In genomic region chr5:146940219-146940618, GRCm38 (mm10) we compare ENCODE assay signal across 9 mouse cellular contexts. TPM values are rescaled to one million over a fixed set of nuclear protein-coding genes. Genes with fewer than 3 reads are reported as not detected.
DNase-seq lines count a peak whose midpoint lies in the region; ATAC-seq and TF ChIP-seq lines count a peak whose summit lies in the region.
"Had no signal": no experiment of that assay in that cellular context is flagged by ENCODE, and none has a peak within 500 bp of the region (broad histone marks: within the 10 kb centered on the region; RNA-seq: fewer than 3 reads in every experiment).

No protein-coding gene starts in this region.

- WGBS in forebrain, embryonic 11.5 days: 22% methylated on average over 7 of the region's 7 CpGs
- WGBS in forebrain, embryonic 10.5 days: 28% methylated on average over 7 of the region's 7 CpGs
- 24% methylated on average over 7 of the region's 7 CpGs for WGBS in midbrain, embryonic 11.5 days
- 20% methylated on average over 7 of the region's 7 CpGs for whole genome bisulfite sequencing in midbrain, embryonic 15.5 days

- H3K4me1 ChIP-seq in forebrain, embryonic 11.5 days (replicated peaks; ENCODE audit: control insufficient read depth, insufficient read depth, low read length): 0 out of 2 replicates have a peak, but pooled peaks cover 2% of the 10 kb centered on the region
- H3K4me1 ChIP-seq in forebrain, embryonic 10.5 days: no peaks in the 10 kb centered on the region
- H3K4me1 ChIP-seq in midbrain, embryonic 11.5 days (ENCODE audit: control insufficient read depth, insufficient read depth, low read length): no peaks in the 10 kb centered on the region
- no peaks in the 10 kb centered on the region for H3K4me1 ChIP-seq in midbrain, embryonic 15.5 days
- H3K4me1 ChIP-seq in cortical plate, adult 2 months (ENCODE audit: control insufficient read depth, insufficient read depth, low read length): no peaks in the 10 kb centered on the region
- H3K4me1 ChIP-seq: stomach, embryonic 15.5 days had no signal

- no peak overlapping the region for H3K4me3 ChIP-seq in forebrain, embryonic 11.5 days (ENCODE audit: low read depth, low read length)
- no peak overlapping the region for H3K4me3 ChIP-seq in forebrain, embryonic 10.5 days
- no peak overlapping the region for H3K4me3 ChIP-seq in midbrain, embryonic 11.5 days (ENCODE audit: low read depth, low read length)
- H3K4me3 ChIP-seq in midbrain, embryonic 15.5 days: no peak overlapping the region
- H3K4me3 ChIP-seq in cortical plate, adult 2 months (ENCODE audit: insufficient read depth, low read length): no peak overlapping the region
- H3K4me3 ChIP-seq: stomach, embryonic 15.5 days had no signal

- no peak for DNase-seq in forebrain, embryonic 11.5 days (ENCODE audit: low spot score)
- DNase-seq in forebrain, embryonic 10.5 days (ENCODE audit: extremely low spot score, low spot score): no peak
- DNase-seq in midbrain, embryonic 11.5 days (ENCODE audit: low spot score, missing footprints): peak; percentile 91
- peak; percentile 61 for DNase-seq in lung, postnatal 36 days
- no peak for DNase-seq in urinary bladder, postnatal 25 days (ENCODE audit: low spot score)

- H3K27ac ChIP-seq in forebrain, embryonic 11.5 days (ENCODE audit: low read depth, low read length): no peak overlapping the region
- no peak overlapping the region for H3K27ac ChIP-seq in forebrain, embryonic 10.5 days
- H3K27ac ChIP-seq in midbrain, embryonic 11.5 days (ENCODE audit: low read depth, low read length): no peak overlapping the region
- no peak overlapping the region for H3K27ac ChIP-seq in midbrain, embryonic 15.5 days
- H3K27ac ChIP-seq in cortical plate, adult 2 months (ENCODE audit: insufficient read depth, low read length): no peak overlapping the region
- H3K27ac ChIP-seq: stomach, embryonic 15.5 days had no signal

- H3K36me3 ChIP-seq in forebrain, embryonic 11.5 days (ENCODE audit: control insufficient read depth, insufficient read depth, low read length): no peaks in the 10 kb centered on the region
- no peaks in the 10 kb centered on the region for H3K36me3 ChIP-seq in forebrain, embryonic 10.5 days (replicated peaks)
- no peaks in the 10 kb centered on the region for H3K36me3 ChIP-seq in midbrain, embryonic 11.5 days (ENCODE audit: control insufficient read depth, insufficient read depth, low read length)
- H3K36me3 ChIP-seq in midbrain, embryonic 15.5 days (replicated peaks): no peaks in the 10 kb centered on the region
- H3K36me3 ChIP-seq: stomach, embryonic 15.5 days had no signal

- ATAC-seq in forebrain, embryonic 11.5 days (replicated peaks; ENCODE audit: low FRiP score): 0 out of 2 replicates have a peak, but pooled peaks have one; percentile 44
- no peak for ATAC-seq in midbrain, embryonic 11.5 days (ENCODE audit: low FRiP score)
- ATAC-seq in midbrain, embryonic 15.5 days (replicated peaks): no peak; the same call in 1 of the 2 replicates
- ATAC-seq in frontal cortex, adult (ENCODE audit: low TSS enrichment): no peak; the same call in 1 of the 2 replicates

- peak; percentile 57 for TF ChIP-seq CTCF in cortical plate, adult 2 months (IDR thresholded peaks at IDR 0.05; ENCODE audit: extremely low read depth, insufficient read depth, low read length)

- H3K27me3 ChIP-seq in forebrain, embryonic 11.5 days (ENCODE audit: control insufficient read depth, insufficient read depth, low read length): no peaks in the 10 kb centered on the region
- 0 out of 2 replicates have a peak, but pooled peaks cover 6% of the 10 kb centered on the region for H3K27me3 ChIP-seq in forebrain, embryonic 10.5 days (ENCODE audit: poor library complexity, severe bottlenecking)
- H3K27me3 ChIP-seq in midbrain, embryonic 11.5 days (ENCODE audit: control insufficient read depth, insufficient read depth, low read length): no peaks in the 10 kb centered on the region
- no peaks in the 10 kb centered on the region for H3K27me3 ChIP-seq in midbrain, embryonic 15.5 days (replicated peaks)
- H3K27me3 ChIP-seq: stomach, embryonic 15.5 days had no signal

- H3K9ac ChIP-seq in forebrain, embryonic 11.5 days (ENCODE audit: low read length): no peak overlapping the region
- H3K9ac ChIP-seq in midbrain, embryonic 11.5 days (ENCODE audit: low read length): no peak overlapping the region
- H3K9ac ChIP-seq in midbrain, embryonic 15.5 days: no peak overlapping the region
- H3K9ac ChIP-seq: stomach, embryonic 15.5 days had no signal

- TF ChIP-seq POLR2A in cortical plate, adult 2 months (IDR thresholded peaks at IDR 0.05; ENCODE audit: extremely low read depth, insufficient read depth, low read length): no peak

- H3K4me2 ChIP-seq in forebrain, embryonic 11.5 days (ENCODE audit: low read depth, low read length, severe bottlenecking): no peak overlapping the region
- H3K4me2 ChIP-seq in midbrain, embryonic 11.5 days: no peak overlapping the region
- H3K4me2 ChIP-seq in midbrain, embryonic 15.5 days: no peak overlapping the region
- H3K4me2 ChIP-seq: stomach, embryonic 15.5 days had no signal

- peaks cover 3% of the 10 kb centered on the region; the same call in 1 of the 2 replicates for H3K9me3 ChIP-seq in forebrain, embryonic 11.5 days (ENCODE audit: control insufficient read depth, low read length)
- H3K9me3 ChIP-seq in forebrain, embryonic 10.5 days: peaks cover 4% of the 10 kb centered on the region; the same call in 1 of the 2 replicates
- peaks cover 3% of the 10 kb centered on the region; the same call in 1 of the 2 replicates for H3K9me3 ChIP-seq in midbrain, embryonic 11.5 days (ENCODE audit: control insufficient read depth, low read length)
- no peaks in the 10 kb centered on the region for H3K9me3 ChIP-seq in midbrain, embryonic 15.5 days
- H3K9me3 ChIP-seq: stomach, embryonic 15.5 days had no signal

RNA-seq across cellular contexts. Expression of gene Gtf3a, which starts 8.2 kb away (rescaled TPM):
- polyA plus RNA-seq in forebrain, embryonic 11.5 days (2014; fragmentation: Nextera tagmentation; extraction: Ambion mirVana): 117 and 125 TPM in 2 replicates
- 149 and 150 TPM in 2 replicates for polyA plus RNA-seq in forebrain, embryonic 10.5 days (2016; fragmentation: Nextera tagmentation; extraction: Ambion mirVana)
- polyA plus RNA-seq in midbrain, embryonic 11.5 days (2014; fragmentation: Nextera tagmentation; extraction: Ambion mirVana): 102 TPM in 2 replicates
- polyA plus RNA-seq in midbrain, embryonic 15.5 days (2015; fragmentation: Nextera tagmentation; extraction: Ambion mirVana): 110 and 116 TPM in 2 replicates
- polyA plus RNA-seq in cortical plate, adult 2 months (2012; rRNA removed): 53.7 and 55.6 TPM in 2 replicates

RNA-seq across cellular contexts. Expression of gene Mtif3, which starts 23.4 kb away (rescaled TPM):
- polyA plus RNA-seq in forebrain, embryonic 11.5 days (2014; fragmentation: Nextera tagmentation; extraction: Ambion mirVana): 21.6 and 25.0 TPM in 2 replicates
- 20.7 and 22.4 TPM in 2 replicates for polyA plus RNA-seq in forebrain, embryonic 10.5 days (2016; fragmentation: Nextera tagmentation; extraction: Ambion mirVana)
- polyA plus RNA-seq in midbrain, embryonic 11.5 days (2014; fragmentation: Nextera tagmentation; extraction: Ambion mirVana): 24.2 and 24.3 TPM in 2 replicates
- 28.3 and 28.9 TPM in 2 replicates for polyA plus RNA-seq in midbrain, embryonic 15.5 days (2015; fragmentation: Nextera tagmentation; extraction: Ambion mirVana)
- 20.3 and 20.7 TPM in 2 replicates for polyA plus RNA-seq in cortical plate, adult 2 months (2012; rRNA removed)

Comparison
In these comparisons a context has a peak if more than half of its experiments do, and no peak if none do; other contexts are left out.
1. DNase-seq: peak in midbrain, embryonic 11.5 days (single experiment) and lung, postnatal 36 days (single experiment); none in forebrain, embryonic 11.5 days (single experiment), forebrain, embryonic 10.5 days (single experiment) and urinary bladder, postnatal 25 days (single experiment).